Mouse (Mus musculus): ENCODE measurements around the gene Ttf2. TPM values are rescaled to one million over a fixed set of nuclear protein-coding genes. Genes with fewer than 3 reads are reported as not detected.

Ttf2 gene
- total RNA-seq, 2 experiments from 2014 or later = 1.4 to 2.3 TPM

DNA sequence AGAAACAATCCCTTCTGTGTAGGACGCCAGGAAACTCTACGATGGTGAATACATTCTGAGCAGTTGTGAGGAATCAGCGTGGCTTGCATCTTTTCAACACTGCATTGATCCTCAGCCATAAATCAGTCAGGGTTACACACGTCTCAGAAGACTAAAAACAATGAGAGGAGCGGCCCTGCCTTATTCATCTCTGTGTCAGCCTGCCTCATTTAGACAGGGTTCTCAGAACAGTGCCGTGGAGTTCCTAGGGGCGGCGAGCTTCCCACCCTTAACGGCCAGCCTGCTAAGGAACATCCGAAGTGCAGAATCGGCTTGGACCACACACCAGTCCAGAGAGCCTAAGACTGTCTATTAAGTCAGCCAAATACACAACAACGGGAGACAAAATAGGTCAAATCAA lies 20.0 kb upstream of the Ttf2 start:
- peak in 1 of 2 experiments; percentile 26 for DNase-seq (ENCODE audit: extremely low spot score in 1 of 2, low spot score in 1 of 2)

- no peak for DNase-seq (ENCODE audit: extremely low spot score in 1 of 2, low spot score in 1 of 2)
Observed at GRCm38 (mm10) chr3:100979290-100979689, 9.8 kb upstream of the Ttf2 start.

DNA sequence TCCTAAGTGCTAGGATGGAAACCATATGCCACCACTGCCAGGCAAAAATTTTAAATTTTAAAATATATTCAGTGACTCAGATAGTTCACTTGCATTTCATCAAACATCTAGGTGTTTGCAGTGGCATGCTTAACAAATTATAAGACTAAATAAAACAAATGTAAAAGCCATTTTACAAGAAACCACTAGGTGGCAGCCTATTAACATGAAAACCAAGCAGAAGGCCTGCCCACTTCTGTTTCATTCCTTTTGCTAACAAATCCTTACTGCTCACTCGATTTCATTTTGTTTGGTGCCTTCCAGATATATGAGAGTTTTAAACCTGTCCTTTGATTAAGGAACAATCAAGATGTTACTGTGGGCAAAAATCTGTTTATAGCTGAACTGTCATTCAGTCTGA lies 4.4 kb upstream of the Ttf2 start:
- no peak for DNase-seq (ENCODE audit: extremely low spot score in 1 of 2, low spot score in 1 of 2)

- peak; percentile 22 to 73 for DNase-seq (ENCODE audit: extremely low spot score in 1 of 2, low spot score in 1 of 2)
Observed at GRCm38 (mm10) chr3:100963849-100964542, 5.5 kb downstream of the Ttf2 start.

- no peak for DNase-seq (ENCODE audit: extremely low spot score in 1 of 2, low spot score in 1 of 2)
Observed at GRCm38 (mm10) chr3:100961501-100961900, 8.0 kb downstream of the Ttf2 start.

DNA sequence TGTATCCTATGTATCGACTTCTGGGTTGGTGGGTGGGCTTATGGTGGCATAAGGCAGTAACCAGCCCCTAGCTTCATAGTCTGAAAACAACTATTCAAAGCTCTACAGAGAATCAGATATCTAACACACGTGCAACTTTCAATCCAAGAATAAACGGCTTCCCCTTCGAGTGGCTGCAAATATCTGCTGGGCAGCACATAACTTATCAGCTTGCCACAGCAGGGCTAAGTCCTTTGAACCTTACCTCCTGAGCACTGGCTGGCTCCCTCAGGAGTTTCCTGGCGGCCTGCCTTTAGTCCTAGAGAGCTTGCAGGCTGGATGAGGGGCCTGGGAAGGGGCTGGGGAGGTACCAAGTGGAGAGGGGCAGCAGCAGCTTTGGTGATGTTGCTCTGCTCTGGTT lies 8.5 kb downstream of the Ttf2 start:
- no peak for DNase-seq (ENCODE audit: extremely low spot score in 1 of 2, low spot score in 1 of 2)

- no peak for DNase-seq (ENCODE audit: extremely low spot score in 1 of 2, low spot score in 1 of 2)
Observed at GRCm38 (mm10) chr3:100954616-100955015, 14.8 kb downstream of the Ttf2 start.

DNA sequence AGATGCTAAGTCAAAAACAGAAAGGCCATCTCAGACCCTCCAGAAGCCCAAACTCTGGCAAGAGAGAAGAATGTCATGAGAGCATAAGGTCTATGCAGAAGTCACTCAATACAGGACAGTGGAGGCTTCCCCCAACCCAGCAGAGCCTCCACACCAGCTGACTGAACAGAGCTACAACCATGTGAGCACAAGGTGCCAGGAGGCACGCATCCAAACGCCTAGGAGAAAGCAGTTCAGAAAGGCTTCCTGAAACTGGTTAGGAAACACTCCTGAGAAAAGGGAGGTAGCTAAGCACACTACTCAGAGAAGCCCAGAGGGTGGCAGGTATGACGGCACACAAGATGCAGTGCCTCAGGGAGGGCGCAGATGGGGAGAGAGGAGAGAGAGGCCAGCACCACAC lies 17.9 kb downstream of the Ttf2 start:
- DNase-seq (ENCODE audit: extremely low spot score in 1 of 2, low spot score in 1 of 2) = no peak

DNA sequence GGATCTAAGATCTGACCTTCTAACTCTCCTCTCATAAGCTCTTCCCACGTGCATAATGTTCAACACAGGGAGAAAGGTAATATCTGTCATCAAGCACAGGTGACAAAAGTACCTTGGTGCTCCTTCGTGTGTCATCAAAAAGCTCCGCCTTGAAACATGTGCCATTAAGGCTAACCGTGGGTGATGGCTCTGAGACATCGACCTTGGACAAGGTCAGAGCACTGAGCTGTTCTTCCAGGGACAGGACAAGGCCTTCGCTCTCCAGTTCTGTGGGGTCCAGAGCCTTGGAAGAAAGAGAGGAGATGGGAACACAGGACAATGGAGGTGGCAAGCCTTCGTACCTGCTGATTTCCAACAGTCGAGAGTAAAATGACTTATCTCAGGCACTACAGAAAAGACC lies 22.2 kb downstream of the Ttf2 start:
- DNase-seq (ENCODE audit: extremely low spot score in 1 of 2, low spot score in 1 of 2) = no peak

- no peak for DNase-seq (ENCODE audit: extremely low spot score in 1 of 2, low spot score in 1 of 2)
Observed at GRCm38 (mm10) chr3:100940496-100941037, 28.9 kb downstream of the Ttf2 start.

DNA sequence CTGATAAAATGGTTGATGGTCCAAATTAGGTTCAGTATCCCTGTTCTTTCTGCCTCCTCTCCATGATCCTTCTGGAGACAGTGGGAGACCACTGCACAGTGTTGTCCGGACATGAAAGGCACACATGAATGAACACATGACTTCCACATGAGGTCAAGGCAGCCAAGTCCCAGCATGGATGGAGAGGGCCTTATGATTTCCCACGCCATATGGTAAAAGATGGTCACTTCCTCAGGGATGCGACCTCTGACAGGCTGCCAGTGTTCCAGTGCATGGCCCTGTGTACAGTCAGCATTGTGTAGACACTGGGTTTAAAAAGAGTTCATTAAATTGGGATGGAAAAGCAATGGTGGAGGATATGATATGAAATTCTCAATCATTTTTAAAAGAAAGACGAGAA lies 31.3 kb downstream of the Ttf2 start:
- no peak for DNase-seq (ENCODE audit: extremely low spot score in 1 of 2, low spot score in 1 of 2)

DNA sequence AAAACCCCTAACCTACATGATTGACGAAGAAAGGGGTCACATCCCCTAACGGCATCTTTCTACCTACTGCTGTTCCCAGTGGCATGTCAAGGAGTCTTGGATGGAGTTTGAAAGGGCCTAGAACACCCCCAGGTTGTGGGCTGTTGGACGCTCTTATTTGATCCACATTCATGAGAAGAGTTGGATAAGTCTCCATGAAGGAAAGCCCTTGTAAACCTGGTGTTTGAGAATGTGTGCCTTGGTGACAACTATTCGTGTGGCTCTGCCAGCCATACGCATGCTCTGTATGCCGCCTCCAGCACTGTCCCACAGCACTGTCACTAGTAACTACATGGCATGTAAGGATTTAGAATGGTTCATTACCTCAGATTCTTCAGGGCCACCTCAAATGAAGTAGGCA lies 33.3 kb downstream of the Ttf2 start:
- no peak for DNase-seq (ENCODE audit: extremely low spot score in 1 of 2, low spot score in 1 of 2)

DNA sequence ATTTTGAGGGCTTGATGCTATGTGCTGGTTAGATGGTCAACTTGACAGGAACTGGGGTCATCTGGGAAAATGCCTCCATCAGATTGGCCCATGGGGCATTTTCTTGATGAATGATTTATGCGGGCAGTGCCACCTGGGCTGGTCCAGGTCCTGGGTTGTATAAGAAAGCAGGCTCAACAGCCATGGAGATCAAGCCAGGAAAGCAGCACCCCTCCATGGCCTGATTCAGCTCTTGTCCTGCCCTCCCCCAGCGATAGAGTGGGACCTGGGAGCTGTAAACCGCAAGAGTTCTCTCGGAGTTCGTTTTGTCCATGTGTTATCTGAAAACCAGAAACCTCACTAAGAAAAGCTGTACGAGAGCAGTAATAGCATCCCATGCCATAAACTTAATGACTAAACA lies 33.9 kb downstream of the Ttf2 start:
- no peak for DNase-seq (ENCODE audit: extremely low spot score in 1 of 2, low spot score in 1 of 2)

DNA sequence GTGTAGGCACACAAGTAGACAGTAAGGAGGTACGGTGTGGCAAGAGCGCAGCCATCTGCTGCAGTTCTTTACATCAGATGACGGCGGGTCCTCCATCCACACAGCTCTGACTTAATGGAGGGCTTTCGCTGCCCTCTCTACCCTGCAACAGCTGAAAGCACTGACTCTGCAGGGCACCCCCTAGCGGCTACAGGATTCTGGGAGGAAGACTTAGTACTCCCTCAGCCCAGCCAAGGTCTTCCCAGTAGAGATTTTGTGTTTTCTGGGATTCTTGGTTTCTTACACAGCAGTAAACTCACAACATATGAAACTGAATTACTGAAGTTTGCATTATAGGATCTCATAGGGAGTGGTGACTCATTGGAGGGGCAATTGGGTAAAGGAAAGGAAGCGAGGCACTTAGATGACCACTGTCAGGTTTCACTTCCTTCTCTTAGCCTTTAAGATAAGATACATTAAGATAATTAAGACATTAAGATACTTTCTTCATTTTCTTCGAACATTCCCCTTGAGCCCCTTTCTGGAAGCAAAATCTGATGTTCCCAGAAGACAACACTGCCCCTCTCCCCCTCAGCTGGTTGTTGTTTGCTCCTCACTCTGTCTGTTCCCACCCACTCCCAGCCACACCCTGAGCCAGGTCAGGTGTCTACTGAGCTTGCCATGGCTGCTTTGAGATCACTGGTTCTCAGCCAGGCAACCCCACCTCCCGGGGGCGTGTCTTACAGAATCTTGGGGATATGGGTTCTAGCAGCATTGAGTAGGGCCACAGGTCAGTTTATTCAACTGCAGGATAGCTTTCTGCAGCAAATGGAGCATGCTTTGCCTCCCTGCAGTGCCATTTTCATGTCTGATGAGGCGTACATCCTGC lies 37.2 kb downstream of the Ttf2 start:
- peak in 1 of 2 experiments; percentile 30 for DNase-seq (ENCODE audit: extremely low spot score in 1 of 2, low spot score in 1 of 2)

DNA sequence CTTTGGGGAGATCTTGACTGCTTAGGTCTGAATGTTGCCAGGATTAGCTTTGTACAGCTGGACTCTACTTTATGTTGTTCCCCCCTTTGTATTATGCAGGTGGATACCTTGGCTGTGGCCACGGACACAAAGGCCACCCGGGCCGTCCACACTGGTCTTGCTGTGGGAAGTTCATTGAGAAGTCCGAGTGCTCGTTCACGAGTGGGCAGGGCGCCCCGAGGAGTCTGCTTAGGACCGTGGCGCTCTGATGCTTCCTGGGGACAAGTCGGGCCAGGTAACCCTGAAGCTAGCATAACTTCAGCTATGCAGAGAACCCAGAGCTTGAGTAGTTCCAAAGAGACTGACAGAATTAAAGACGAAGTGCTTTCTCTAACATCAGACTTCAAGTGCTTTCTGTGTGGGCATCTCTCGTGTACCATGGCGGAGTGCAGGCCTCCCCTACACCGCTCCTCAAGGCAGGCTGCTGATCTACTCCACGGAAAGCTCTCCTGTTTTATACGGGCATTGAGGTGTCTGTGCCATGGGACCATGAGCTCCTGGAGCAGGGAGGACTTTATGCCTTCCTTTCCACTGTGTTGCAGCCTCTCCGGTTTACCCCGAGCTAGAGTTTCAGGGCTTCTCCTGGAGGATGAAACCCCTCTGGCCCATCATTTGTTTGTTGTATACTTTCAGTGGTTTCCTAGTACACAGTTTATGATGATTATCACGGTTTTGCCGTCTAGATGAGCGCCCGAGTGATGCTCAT lies 38.0 kb downstream of the Ttf2 start:
- no peak for DNase-seq (ENCODE audit: extremely low spot score in 1 of 2, low spot score in 1 of 2)

DNA sequence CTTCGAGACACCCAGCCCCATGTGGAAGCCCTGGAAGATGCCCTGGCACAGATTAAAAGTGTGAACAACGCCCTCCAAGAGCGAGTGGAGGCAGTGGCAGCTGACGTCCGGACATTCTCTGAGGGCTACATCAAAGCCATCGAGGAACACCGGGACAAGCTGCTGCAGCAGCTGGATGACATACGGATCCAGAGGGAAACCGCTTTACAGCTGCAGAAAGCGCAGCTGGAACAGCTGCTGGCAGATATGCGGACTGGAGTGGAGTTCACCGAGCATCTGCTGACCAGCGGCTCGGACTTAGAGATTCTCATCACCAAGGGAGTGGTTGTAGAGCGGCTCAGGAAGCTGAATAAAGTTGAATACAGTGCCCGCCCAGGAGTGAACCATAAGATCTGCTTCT lies 44.3 kb downstream of the Ttf2 start:
- DNase-seq (ENCODE audit: extremely low spot score in 1 of 2, low spot score in 1 of 2) = no peak

DNA sequence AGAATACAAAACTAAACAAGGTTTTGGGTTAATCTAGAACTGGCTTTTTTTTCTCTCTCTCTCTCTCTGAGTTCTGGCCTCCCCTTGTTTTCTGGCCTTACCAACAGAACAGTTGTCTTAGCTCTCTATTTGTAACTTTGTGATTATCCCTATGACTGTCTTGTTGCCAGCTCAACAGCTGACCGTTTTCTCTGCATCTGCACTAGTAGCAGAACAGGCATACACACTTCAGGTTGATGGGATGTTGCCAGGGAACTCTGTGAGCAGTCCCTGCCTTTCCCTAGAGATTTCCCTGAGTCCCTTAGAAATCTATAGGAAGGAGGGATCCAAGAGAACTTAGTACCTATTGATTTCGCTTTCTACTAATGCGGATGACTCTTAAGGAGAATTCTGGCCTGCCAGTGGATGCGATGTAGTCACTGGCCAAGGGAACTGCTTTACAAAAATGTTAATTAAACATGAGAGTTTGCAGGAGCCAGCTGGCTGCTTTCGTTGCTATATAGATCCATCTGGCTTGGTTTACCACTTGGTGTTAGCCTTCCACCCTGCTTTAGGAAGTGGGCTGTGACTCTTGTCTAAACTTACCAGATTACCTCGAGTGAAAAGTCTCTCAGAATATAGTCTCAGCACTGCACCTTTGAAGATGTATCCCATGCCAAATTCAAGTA lies 45.3 kb downstream of the Ttf2 start:
- no peak for DNase-seq (ENCODE audit: extremely low spot score in 1 of 2, low spot score in 1 of 2)

DNA sequence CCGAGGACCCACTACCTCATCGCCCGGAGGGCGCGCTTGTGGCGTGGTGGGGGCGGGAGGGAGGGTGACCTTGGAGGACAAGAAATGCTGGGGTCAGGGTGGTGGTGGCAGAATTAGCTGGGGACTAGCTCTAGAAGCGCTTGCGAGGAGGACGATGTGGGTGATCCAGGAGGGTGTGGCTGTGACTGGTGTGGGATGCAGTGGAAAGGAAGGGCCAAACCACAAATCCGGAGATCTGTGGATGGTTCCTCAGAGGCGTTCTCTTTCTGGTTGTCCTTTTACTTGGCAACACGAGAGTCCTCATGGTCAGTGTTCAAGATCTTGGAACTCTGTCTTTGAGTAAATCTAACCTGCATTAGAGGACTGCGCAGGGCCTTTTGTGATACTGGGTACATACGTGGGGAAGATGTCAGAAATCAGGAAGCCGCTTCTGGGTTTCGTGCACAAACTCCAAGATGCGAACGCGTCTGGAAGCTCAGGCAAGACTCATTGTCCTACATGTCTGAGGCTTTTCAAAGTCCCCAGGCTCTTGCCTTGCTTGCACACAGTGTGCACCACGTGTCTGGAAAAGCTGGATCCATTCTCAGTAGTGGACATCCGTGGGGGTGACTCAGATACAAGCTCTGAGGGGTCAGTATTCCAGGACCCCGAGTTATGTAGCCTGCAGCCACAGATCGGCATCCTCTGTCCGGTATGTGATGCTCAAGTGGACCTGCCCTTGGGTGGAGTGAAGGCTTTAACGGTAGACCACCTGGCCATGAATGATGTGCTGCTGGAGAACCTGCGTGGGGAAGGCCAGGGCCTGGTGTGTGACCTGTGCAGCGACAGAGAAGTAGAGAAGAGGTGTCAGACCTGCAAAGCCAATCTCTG lies 46.7 kb downstream of the Ttf2 start:
- no peak for DNase-seq (ENCODE audit: extremely low spot score in 1 of 2, low spot score in 1 of 2)

- peak; percentile 94 to 97 for DNase-seq (ENCODE audit: extremely low spot score in 1 of 2, low spot score in 1 of 2)
Observed at GRCm38 (mm10) chr3:100921825-100922505, 47.5 kb downstream of the Ttf2 start, which contains the start of gene Trim45. Trim45 (plus strand) TSS chr3:100922202.

Data from layer of hippocampus, postnatal 25 days (tissue).